8 mouse cellular contexts compared by ENCODE assay signal in genomic region chr6:83101316-83101687, GRCm38 (mm10). TPM values are rescaled to one million over a fixed set of nuclear protein-coding genes. Genes with fewer than 3 reads are reported as not detected.
DNase-seq lines count a peak whose midpoint lies in the region; ATAC-seq lines count a peak whose summit lies in the region.

Ccdc142 (plus strand) TSS chr6:83101601.
Gm42688 (plus strand) TSS chr6:83101617.

- ATAC-seq in activated CD4-positive, CD25-positive, alpha-beta regulatory T cell, adult 4 months = peak; percentile 86
- ATAC-seq in hindbrain, embryonic 15.5 days (ENCODE audit: low FRiP score, low read depth) = peak; percentile 91

- peak; percentile 70 to 84 for DNase-seq in cerebellum, postnatal 4 days (ENCODE audit: low spot score in 2 of 2)
- peak; percentile 83 to 91 for DNase-seq in frontal cortex, postnatal 36 days (ENCODE audit: low spot score in 2 of 2)
- peak; percentile 84 to 86 for DNase-seq in layer of hippocampus, postnatal 36 days
- peak; percentile 96 for DNase-seq in lung, postnatal 25 days (ENCODE audit: low spot score)
- peak; percentile 95 for DNase-seq in retina, postnatal 1 day
- DNase-seq in urinary bladder, adult 2 months (ENCODE audit: low spot score) = peak; percentile 67

- no peaks in the 10 kb centered on the region for H3K9me3 ChIP-seq in hindbrain, embryonic 15.5 days

- peak within 1 kb of the TSS; percentile 95 for H3K4me2 ChIP-seq in hindbrain, embryonic 15.5 days

- peak within 1 kb of the TSS; percentile 86 for H3K27ac ChIP-seq in hindbrain, embryonic 15.5 days (replicated peaks)

- under 1% methylated on average over 25 of the region's 25 CpGs for WGBS in hindbrain, embryonic 15.5 days

- H3K9ac ChIP-seq in hindbrain, embryonic 15.5 days = peak within 1 kb of the TSS; percentile 80

- peaks cover 21% of the 10 kb centered on the region for H3K4me1 ChIP-seq in hindbrain, embryonic 15.5 days (replicated peaks)

- peaks cover 4% of the 10 kb centered on the region; the same call in 1 of the 2 replicates for H3K27me3 ChIP-seq in hindbrain, embryonic 15.5 days

- peak within 1 kb of the TSS; percentile 62 for H3K4me3 ChIP-seq in hindbrain, embryonic 15.5 days

- no peaks in the 10 kb centered on the region for H3K36me3 ChIP-seq in hindbrain, embryonic 15.5 days

RNA-seq across cellular contexts. Expression of gene Ccdc142, which starts in this region (rescaled TPM):
- not detected for polyA plus RNA-seq in activated CD4-positive, CD25-positive, alpha-beta regulatory T cell, adult 4 months (2017; shearing (Covaris generic))
- polyA plus RNA-seq in hindbrain, embryonic 15.5 days (2015; fragmentation: Nextera tagmentation; extraction: Ambion mirVana) = 5.9 and 6.8 TPM in 2 replicates
- 1 to 10 TPM; 8.0 to 8.2 TPM for total RNA-seq in layer of hippocampus, postnatal 36 days (2021)
- 3.1 and 4.5 TPM in 2 replicates for polyA plus RNA-seq in urinary bladder, adult 2 months (2012; rRNA removed)

RNA-seq across cellular contexts. Expression of gene Gm42688, which starts in this region (rescaled TPM):
- polyA plus RNA-seq in activated CD4-positive, CD25-positive, alpha-beta regulatory T cell, adult 4 months (2017; shearing (Covaris generic)) = 1 to 10 TPM in 1 of 2 experiments, under 1 TPM in 1; 0.52 to 1.0 TPM
- polyA plus RNA-seq in hindbrain, embryonic 15.5 days (2015; fragmentation: Nextera tagmentation; extraction: Ambion mirVana) = 5.5 and 6.0 TPM in 2 replicates
- 1 to 10 TPM; 5.8 to 7.0 TPM for total RNA-seq in layer of hippocampus, postnatal 36 days (2021)
- 5.0 and 6.1 TPM in 2 replicates for polyA plus RNA-seq in urinary bladder, adult 2 months (2012; rRNA removed)

Comparison
In these comparisons a context has a peak if more than half of its experiments do, and no peak if none do; other contexts are left out.
1. Peak in every context shown above with its lines: DNase-seq, ATAC-seq, H3K4me3 ChIP-seq and H3K27ac ChIP-seq.